Mouse (Mus musculus) kidney, adult 2 months (tissue): ENCODE measurements around the gene Fbxl17. TPM values are rescaled to one million over a fixed set of nuclear protein-coding genes. Genes with fewer than 3 reads are reported as not detected.

Experiments used
- DNase-seq: peaks from one replicate; pipeline ENCODE4 v3.0.0; 2021
- H3K27ac ChIP-seq: fragments of 200-500 bp; 2 replicates; pipeline ENCODE4 v1.5.1; 2012; ENCODE audit warnings: low read depth, low read length, control low read depth, inconsistent platforms; ENCODE audit not compliant: insufficient read depth
- H3K27me3 ChIP-seq: fragments of 200-500 bp; replicated peaks from 2 replicates; pipeline ENCODE4 v1.6.1; 2012; ENCODE audit warnings: mild to moderate bottlenecking, moderate library complexity, low read length, inconsistent platforms; ENCODE audit not compliant: control insufficient read depth, insufficient read depth
- H3K36me3 ChIP-seq: fragments of 200-500 bp; 2 replicates; pipeline ENCODE4 v1.6.1; 2012; ENCODE audit warnings: mild to moderate bottlenecking, moderate library complexity, low read length, inconsistent platforms; ENCODE audit not compliant: control insufficient read depth, insufficient read depth
- H3K4me1 ChIP-seq: fragments of 200-500 bp; 2 replicates; pipeline ENCODE4 v1.6.1; 2011; ENCODE audit warnings: low read length; ENCODE audit not compliant: control insufficient read depth, insufficient read depth
- H3K4me3 ChIP-seq: fragments of 200-500 bp; 2 replicates; pipeline ENCODE4 v1.5.1; 2011; ENCODE audit warnings: mild to moderate bottlenecking, low read depth, low read length, control low read depth; ENCODE audit not compliant: insufficient read depth
- CTCF ChIP-seq: fragments of 200-500 bp; conservative IDR thresholded peaks from 2 replicates; pipeline ENCODE4 v1.5.1; 2011; ENCODE audit warnings: low read depth, mild to moderate bottlenecking, control low read depth, low read length, moderate library complexity, mixed read lengths; ENCODE audit not compliant: insufficient read depth, insufficient read length
- POLR2A ChIP-seq: fragments of 200-500 bp; IDR thresholded peaks from one replicate; pipeline ENCODE4 v1.6.1; 2011; ENCODE audit warnings: low read depth, low read length, control low read depth
- WGBS: fragments of 180-500 bp; shearing (Covaris S2); methylation state at CpG from one replicate; pipeline ENCODE4 v1.1.7; 2018; 5-methylcytosine and 5-hydroxymethylcytosine counted together
- polyA plus RNA-seq: library from polyadenylated mRNA; depleted of rRNA; stranded (reverse); fragments of >200 nt; gene quantifications from 2 replicates; pipeline ENCODE4 v1.2.3, GENCODE M21; 2012

The Fbxl17 gene
- polyA plus RNA-seq, 1 experiment, result 10.2 TPM

- Histone ChIP-seq H3K4me1 (no peaks in the 10 kb centered on the region), H3K4me3 (no peak overlapping the region), H3K27me3 (no peaks in the 10 kb centered on the region), H3K36me3 (no peaks in the 10 kb centered on the region), H3K27ac (no peak overlapping the region)
- TF ChIP-seq POLR2A, result no peak
- no peak for TF ChIP-seq CTCF
- 66% methylated on average over 5 of the region's 5 CpGs for WGBS
- DNase-seq, result no peak
Observed at GRCm38 (mm10) chr17:63008277-63008676, 491.5 kb downstream of the Fbxl17 start.

- Histone ChIP-seq H3K4me3 (no peak overlapping the region), H3K4me1 (no peaks in the 10 kb centered on the region), H3K27me3 (no peaks in the 10 kb centered on the region), H3K36me3 (no peaks in the 10 kb centered on the region), H3K27ac (no peak overlapping the region)
- no peak for TF ChIP-seq POLR2A
- TF ChIP-seq CTCF, result no peak
- WGBS, result 69% methylated on average over 12 of the region's 12 CpGs
- DNase-seq, result no peak
Observed at GRCm38 (mm10) chr17:63007876-63008275, 491.9 kb downstream of the Fbxl17 start.
